Mouse (Mus musculus): ENCODE measurements at regions not wholly inside any gene's neighbourhood (a gene's known extent, or its start where the extent isn't known, plus 50 kb on each side); places are given as distances from the start of the nearest gene placed in this dataset.

- DNase-seq = no peak
These were observed 278.0 kb downstream of the Hlx start for GRCm38 (mm10) chr1:184454381-184454780.

- DNase-seq = no peak
These were observed 278.7 kb downstream of the Hlx start for GRCm38 (mm10) chr1:184453673-184454072.

GRCm38 (mm10) chr1:184453061-184453460 lies 279.4 kb downstream of the Hlx start:
- DNase-seq = no peak

- no peak for DNase-seq
These were observed 280.7 kb downstream of the Hlx start for GRCm38 (mm10) chr1:184451686-184452085.

GRCm38 (mm10) chr1:184449007-184449406 lies 283.4 kb downstream of the Hlx start:
- peak in 1 of 2 experiments; percentile 41 for DNase-seq

GRCm38 (mm10) chr1:184447911-184448310 lies 284.5 kb downstream of the Hlx start:
- DNase-seq = peak; percentile 76 to 80

GRCm38 (mm10) chr1:184447161-184447667 lies 285.2 kb downstream of the Hlx start:
- peak; percentile 19 to 56 for DNase-seq

- no peak for DNase-seq
These were observed 288.2 kb downstream of the Hlx start for GRCm38 (mm10) chr1:184444189-184444588.

- DNase-seq = peak; percentile 26 to 34
These were observed 289.7 kb downstream of the Hlx start for GRCm38 (mm10) chr1:184442701-184443100.

- peak in 1 of 2 experiments; percentile 17 for DNase-seq
These were observed 291.3 kb downstream of the Hlx start for GRCm38 (mm10) chr1:184441005-184441557.

- DNase-seq = no peak
These were observed 292.9 kb downstream of the Hlx start for GRCm38 (mm10) chr1:184439506-184439905.

- no peak for DNase-seq
These were observed 296.0 kb downstream of the Hlx start for GRCm38 (mm10) chr1:184436387-184436786.

GRCm38 (mm10) chr1:184428612-184429011 lies 303.8 kb downstream of the Hlx start:
- DNase-seq = no peak

- DNase-seq = no peak
These were observed 304.4 kb downstream of the Hlx start for GRCm38 (mm10) chr1:184428035-184428434.

- no peak for DNase-seq
These were observed 306.7 kb downstream of the Hlx start for GRCm38 (mm10) chr1:184425694-184426093.

GRCm38 (mm10) chr1:184424035-184424434 lies 308.4 kb downstream of the Hlx start:
- DNase-seq = no peak

GRCm38 (mm10) chr1:184412596-184412995 lies 319.8 kb downstream of the Hlx start:
- DNase-seq = no peak

- no peak for DNase-seq
These were observed 321.4 kb downstream of the Hlx start for GRCm38 (mm10) chr1:184411066-184411465.

GRCm38 (mm10) chr1:184409986-184410385 lies 322.4 kb downstream of the Hlx start:
- DNase-seq = no peak

- peak in 1 of 2 experiments; percentile 5 for DNase-seq
These were observed 329.4 kb downstream of the Hlx start for GRCm38 (mm10) chr1:184402985-184403384.

GRCm38 (mm10) chr1:184395215-184395614 lies 337.2 kb downstream of the Hlx start:
- peak; percentile 43 to 53 for DNase-seq

GRCm38 (mm10) chr1:184394559-184395194 lies 337.7 kb downstream of the Hlx start:
- DNase-seq = no peak

GRCm38 (mm10) chr1:184384088-184384823 lies 348.2 kb downstream of the Hlx start:
- DNase-seq = no peak

- no peak for DNase-seq
These were observed 344.6 kb upstream of the 1700056E22Rik start for GRCm38 (mm10) chr1:184378665-184379064.

All from lung, adult 18-20 months (tissue).